Comparison of ENCODE assay signal across 8 mouse cellular contexts in genomic region chr6:84588895-84589652, GRCm38 (mm10). TPM values are rescaled to one million over a fixed set of nuclear protein-coding genes. Genes with fewer than 3 reads are reported as not detected.
DNase-seq lines count a peak whose midpoint lies in the region; ATAC-seq and TF ChIP-seq lines count a peak whose summit lies in the region.

No protein-coding gene starts in this region.

- in situ Hi-C loops in ES-E14 (cut with MboI; ENCODE audit: low sequenced_read_pairs in 2 of 2, unreplicated experiment in 2 of 2), result loop anchor here (10.0 to 25.0 kb wide), 5 partner anchors 494 to 1527 kb away; partner anchors contain the start of genes Aup1 (in 1 of the 2), Dqx1 (in 1 of the 2), Emx1 (in 1 of the 2) and Htra2 (in 1 of the 2)

- no peak for TF ChIP-seq POLR2A in liver, adult 2 months (IDR thresholded peaks at IDR 0.05; ENCODE audit: extremely low read depth, insufficient read depth, low read length)

- under 1% methylated on average over 52 of the region's 54 CpGs for WGBS in forebrain, embryonic 10.5 days
- WGBS in hindbrain, embryonic 14.5 days, result 1% methylated on average over 46 of the region's 54 CpGs
- WGBS in liver, adult 2 months, result 3% methylated on average over 53 of the region's 54 CpGs

- peak overlapping the region; percentile 45 to 66 for H3K4me3 ChIP-seq in ES-E14 (ENCODE audit: insufficient read depth in 1 of 2, low read depth in 1 of 2, low read length in 2 of 2, poor library complexity in 1 of 2, severe bottlenecking in 1 of 2)
- H3K4me3 ChIP-seq in forebrain, embryonic 10.5 days, result peak overlapping the region; percentile 59
- H3K4me3 ChIP-seq in hindbrain, embryonic 14.5 days (replicated peaks; ENCODE audit: low read length), result peak overlapping the region; percentile 45
- H3K4me3 ChIP-seq in liver, adult 2 months (ENCODE audit: insufficient read depth, low read depth, low read length), result peak overlapping the region; percentile 42

- H3K79me2 ChIP-seq in liver, adult 2 months (ENCODE audit: control insufficient read depth, insufficient read depth, low read length), result no peaks in the 10 kb centered on the region

- TF ChIP-seq CTCF in liver, adult 2 months (IDR thresholded peaks at IDR 0.05; ENCODE audit: low read depth, low read length), result no peak

- no peak for ATAC-seq in CD4-positive, CD25-positive, alpha-beta regulatory T cell, adult 4 months
- ATAC-seq in hindbrain, embryonic 14.5 days (ENCODE audit: low FRiP score), result no peak; the same call in 1 of the 2 replicates

- no peak overlapping the region for H3K9ac ChIP-seq in ES-E14 (ENCODE audit: insufficient read depth, low read depth, low read length, poor library complexity, severe bottlenecking)
- peak overlapping the region; percentile 63 for H3K9ac ChIP-seq in hindbrain, embryonic 14.5 days
- no peak overlapping the region for H3K9ac ChIP-seq in liver, adult 2 months (ENCODE audit: low read depth, low read length)

- no peaks in the 10 kb centered on the region for H3K9me3 ChIP-seq in ES-E14 (ENCODE audit: control insufficient read depth, insufficient read depth, low read depth, low read length)
- H3K9me3 ChIP-seq in forebrain, embryonic 10.5 days, result no peaks in the 10 kb centered on the region
- H3K9me3 ChIP-seq in hindbrain, embryonic 14.5 days (ENCODE audit: control insufficient read depth, low read length), result no peaks in the 10 kb centered on the region

- DNase-seq in CD4-positive, CD25-positive, alpha-beta regulatory T cell, adult 2 months (ENCODE audit: low read depth, low spot score), result peak; percentile 40
- no peak for DNase-seq in ES-E14 (ENCODE audit: low read depth, low spot score)
- DNase-seq in forebrain, embryonic 10.5 days (ENCODE audit: extremely low spot score, low spot score), result peak; percentile 42
- DNase-seq in hindbrain, embryonic 14.5 days (ENCODE audit: low spot score), result peak; percentile 75
- DNase-seq in liver, adult 2 months (ENCODE audit: extremely low read depth, low read depth, low spot score), result no peak
- DNase-seq in neural tube, embryonic 10.5 days (ENCODE audit: extremely low spot score, low spot score), result peak; percentile 49
- DNase-seq in layer of hippocampus, adult 8-10 months (ENCODE audit: low spot score in 2 of 2), result no peak

- H3K27me3 ChIP-seq in forebrain, embryonic 10.5 days (ENCODE audit: poor library complexity, severe bottlenecking), result peaks cover 99% of the 10 kb centered on the region
- peaks cover 59% of the 10 kb centered on the region for H3K27me3 ChIP-seq in hindbrain, embryonic 14.5 days (ENCODE audit: control insufficient read depth, insufficient read depth, low read length)
- H3K27me3 ChIP-seq in liver, adult 2 months (ENCODE audit: control insufficient read depth, insufficient read depth, low read length), result peaks cover 13% of the 10 kb centered on the region

- H3K36me3 ChIP-seq in ES-E14 (ENCODE audit: control insufficient read depth, insufficient read depth, low read length, poor library complexity, severe bottlenecking), result no peaks in the 10 kb centered on the region
- H3K36me3 ChIP-seq in forebrain, embryonic 10.5 days (replicated peaks), result no peaks in the 10 kb centered on the region
- H3K36me3 ChIP-seq in hindbrain, embryonic 14.5 days (replicated peaks; ENCODE audit: control insufficient read depth, insufficient read depth), result no peaks in the 10 kb centered on the region
- H3K36me3 ChIP-seq in liver, adult 2 months (ENCODE audit: control insufficient read depth, insufficient read depth, low read length), result no peaks in the 10 kb centered on the region

- H3K4me2 ChIP-seq in hindbrain, embryonic 14.5 days (replicated peaks), result peak overlapping the region; percentile 85

- H3K4me1 ChIP-seq in ES-E14 (ENCODE audit: control insufficient read depth in 2 of 2, insufficient read depth in 2 of 2, low read length in 2 of 2, poor library complexity in 1 of 2), result peaks cover 2 to 10% of the 10 kb centered on the region in 2 experiments; a peak in 2 of 4 replicates
- H3K4me1 ChIP-seq in forebrain, embryonic 10.5 days, result peaks cover 77% of the 10 kb centered on the region
- peaks cover 46% of the 10 kb centered on the region for H3K4me1 ChIP-seq in hindbrain, embryonic 14.5 days (replicated peaks; ENCODE audit: control insufficient read depth, insufficient read depth, low read length)
- H3K4me1 ChIP-seq in liver, adult 2 months (ENCODE audit: control insufficient read depth, insufficient read depth, low read length), result no peaks in the 10 kb centered on the region

- H3K27ac ChIP-seq in ES-E14 (ENCODE audit: insufficient read depth, low read depth, low read length, poor library complexity, severe bottlenecking), result no peak overlapping the region
- H3K27ac ChIP-seq in forebrain, embryonic 10.5 days, result peak overlapping the region; percentile 56; the same call in 1 of the 2 replicates
- no peak overlapping the region for H3K27ac ChIP-seq in hindbrain, embryonic 14.5 days
- no peak overlapping the region for H3K27ac ChIP-seq in liver, adult 2 months (replicated peaks; ENCODE audit: insufficient read depth, low read depth, low read length)

TF ChIP-seq in ES-E14, 5 proteins besides CTCF, POLR2A, EP300 and RAD21:
- TF ChIP-seq ZNF384 (IDR thresholded peaks at IDR 0.05; ENCODE audit: low read depth, low read length) (no peak), CHD2 (IDR thresholded peaks at IDR 0.05; ENCODE audit: low read depth, low read length) (no peak), ZC3H11A (IDR thresholded peaks at IDR 0.05; ENCODE audit: borderline replicate concordance, low read depth, low read length) (no peak), MAFK (IDR thresholded peaks at IDR 0.05; ENCODE audit: insufficient read depth, low read depth, low read length) (no peak), HCFC1 (IDR thresholded peaks at IDR 0.05; ENCODE audit: borderline replicate concordance, insufficient read depth, low read length) (no peak)

RNA-seq across cellular contexts. Expression of gene Cyp26b1, which starts 4.6 kb away (rescaled TPM):
- polyA plus RNA-seq in CD4-positive, CD25-positive, alpha-beta regulatory T cell, adult 4 months (2017; shearing (Covaris generic)), result 1 to 10 TPM in 1 of 2 experiments, under 1 TPM in 1; 0.63 to 1.2 TPM
- 0.48 and 0.54 TPM in 2 replicates for total RNA-seq in ES-E14 (2012; rRNA removed)
- polyA plus RNA-seq in forebrain, embryonic 10.5 days (2016; fragmentation: Nextera tagmentation; extraction: Ambion mirVana), result 0.90 and 1.2 TPM in 2 replicates
- 22.5 and 26.6 TPM in 2 replicates for polyA plus RNA-seq in hindbrain, embryonic 14.5 days (2014; fragmentation: Nextera tagmentation; extraction: Ambion mirVana)
- total RNA-seq in liver, adult 2 months (2014; rRNA removed), result 0.18 and 1.0 TPM in 2 replicates
- 0.22 and 7.5 TPM in 2 replicates for polyA plus RNA-seq in liver, adult 2 months (2012; rRNA removed)
- 10 to 100 TPM in 2 of 4 experiments, 1 to 10 TPM in 2; 8.4 to 10.5 (median 9.3) TPM for total RNA-seq in layer of hippocampus, adult 8-10 months (2022)

Comparison
In these comparisons a context has a peak if more than half of its experiments do, and no peak if none do; other contexts are left out.
1. DNase-seq: peak in CD4-positive, CD25-positive, alpha-beta regulatory T cell, adult 2 months (single experiment), forebrain, embryonic 10.5 days (single experiment), hindbrain, embryonic 14.5 days (single experiment) and neural tube, embryonic 10.5 days (single experiment); none in ES-E14 (single experiment), liver, adult 2 months (single experiment) and layer of hippocampus, adult 8-10 months (0 of 2).
2. Peak in every context shown above with its lines, with median percentiles within 50 percentile points of each other: H3K4me3 ChIP-seq.